Mouse (Mus musculus): ENCODE measurements around the gene 1700037C18Rik. TPM values are rescaled to one million over a fixed set of nuclear protein-coding genes. Genes with fewer than 3 reads are reported as not detected.
"Not testable (repeated sequence)": the region's sequence is repeated elsewhere in the genome, so short reads cannot be mapped to it uniquely, and the experiment has no call there.

Gene 1700037C18Rik
- polyA plus RNA-seq, 1 experiment from 2014 or later, result 6.8 TPM

DNA sequence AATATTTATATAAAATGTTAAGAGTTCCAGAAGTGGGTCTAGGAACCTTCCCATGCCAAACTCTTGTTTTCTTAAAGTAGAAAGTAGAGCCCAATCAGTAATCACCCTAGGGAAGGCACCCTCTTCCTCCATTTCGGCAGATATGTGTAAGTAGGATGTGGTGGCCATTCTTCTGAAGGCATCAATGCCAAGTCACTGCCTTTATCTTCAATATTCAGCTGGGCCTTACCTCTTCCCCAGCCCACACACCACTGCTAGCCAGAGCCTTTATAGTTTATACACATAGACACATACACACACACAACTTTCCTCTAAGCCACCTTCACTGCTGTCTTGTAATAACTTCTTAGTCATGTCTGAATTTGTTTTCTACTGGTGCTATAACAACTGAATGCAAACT is 52.7 kb downstream of the 1700037C18Rik start:
- 76% methylated on average over 1 of the region's 1 CpGs for WGBS
- H3K36me3 ChIP-seq (replicated peaks), result peaks cover 5% of the 10 kb centered on the region
- H3K4me3 ChIP-seq, result no peak overlapping the region
- H3K27me3 ChIP-seq (replicated peaks; ENCODE audit: low read depth, poor library complexity, severe bottlenecking), result no peaks in the 10 kb centered on the region
- no peak overlapping the region for H3K27ac ChIP-seq (replicated peaks)
- no peak for DNase-seq (ENCODE audit: low spot score)
- H3K4me1 ChIP-seq, result no peaks in the 10 kb centered on the region
- no peaks in the 10 kb centered on the region for H3K9me3 ChIP-seq

DNA sequence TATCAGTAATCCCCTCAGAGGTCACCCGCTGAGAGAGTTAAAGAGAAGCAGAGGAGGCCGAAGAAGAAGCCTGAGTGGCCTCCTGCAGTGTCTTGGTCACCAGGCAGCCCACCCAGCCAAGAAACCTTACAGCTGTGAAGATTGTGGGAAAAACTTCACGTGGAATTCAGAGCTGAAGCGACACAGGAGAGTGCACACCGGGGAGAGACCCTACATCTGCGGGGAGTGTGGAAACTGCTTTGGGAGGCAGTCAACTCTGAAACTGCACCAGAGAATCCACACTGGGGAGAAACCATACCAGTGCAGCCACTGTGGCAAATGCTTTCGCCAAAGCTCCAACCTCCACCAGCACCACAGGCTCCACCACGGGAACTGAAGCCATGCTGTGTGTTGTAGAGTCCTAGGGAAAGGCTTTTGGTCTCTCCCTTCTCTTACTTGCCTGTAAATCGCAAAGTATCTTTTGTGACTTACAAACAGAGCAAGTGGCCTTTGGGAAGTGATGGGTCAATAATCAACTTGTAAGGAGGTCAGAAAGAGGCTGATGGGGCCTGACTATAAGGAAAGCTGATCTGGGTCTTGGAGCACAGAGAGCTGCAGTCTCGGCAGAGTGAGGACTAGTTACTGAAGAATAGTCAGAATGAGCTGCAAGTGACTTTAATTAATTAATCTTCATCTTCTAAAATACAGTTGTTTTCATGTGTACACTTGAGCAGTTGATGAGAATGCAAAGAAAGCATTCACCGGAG is 53.9 kb downstream of the 1700037C18Rik start:
- H3K4me3 ChIP-seq, result no peak overlapping the region
- H3K36me3 ChIP-seq (replicated peaks), result no peaks in the 10 kb centered on the region
- H3K9me3 ChIP-seq, result no peaks in the 10 kb centered on the region
- 62% methylated on average over 11 of the region's 11 CpGs for WGBS
- no peaks in the 10 kb centered on the region for H3K27me3 ChIP-seq (replicated peaks; ENCODE audit: low read depth, poor library complexity, severe bottlenecking)
- DNase-seq (ENCODE audit: low spot score), result no peak
- H3K4me1 ChIP-seq, result no peaks in the 10 kb centered on the region
- no peak overlapping the region for H3K27ac ChIP-seq (replicated peaks)

DNA sequence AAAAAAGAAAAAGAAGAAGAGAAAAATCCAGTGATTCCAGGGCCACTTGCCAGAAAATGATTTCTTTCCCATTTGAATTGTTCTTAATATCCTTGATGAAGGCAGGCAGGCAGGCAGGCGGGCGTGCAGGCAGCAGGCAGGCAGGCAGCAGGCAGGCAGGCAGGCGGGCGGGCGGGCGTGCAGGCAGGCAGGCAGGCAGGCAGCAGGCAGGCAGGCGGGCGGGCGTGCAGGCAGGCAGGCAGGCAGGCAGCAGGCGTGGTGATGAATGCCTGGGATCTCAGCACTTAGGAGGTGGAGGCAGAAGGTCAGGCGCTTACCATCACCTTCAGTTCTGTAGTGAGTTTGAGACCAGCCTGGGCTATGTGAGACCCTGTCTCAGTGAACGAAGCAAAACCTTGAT is 55.9 kb downstream of the 1700037C18Rik start:
- Histone ChIP-seq H3K27me3 (replicated peaks; ENCODE audit: low read depth, poor library complexity, severe bottlenecking) (no peaks in the 10 kb centered on the region), H3K4me3 (no peak overlapping the region), H3K27ac (replicated peaks) (no peak overlapping the region), H3K4me1 (peaks cover 4% of the 10 kb centered on the region), H3K9me3 (no peaks in the 10 kb centered on the region), H3K36me3 (replicated peaks) (no peaks in the 10 kb centered on the region)
- 35% methylated on average over 12 of the region's 12 CpGs for WGBS
- peak; percentile 57 for DNase-seq (ENCODE audit: low spot score)

GRCm38 (mm10) chr16:3851301-3851700 is 57.2 kb downstream of the 1700037C18Rik start:
- 90% methylated on average over 13 of the region's 13 CpGs for WGBS
- H3K27ac ChIP-seq (replicated peaks); H3K36me3 ChIP-seq (replicated peaks); H3K4me3 ChIP-seq; DNase-seq (ENCODE audit: low spot score); H3K9me3 ChIP-seq; H3K27me3 ChIP-seq (replicated peaks; ENCODE audit: low read depth, poor library complexity, severe bottlenecking); H3K4me1 ChIP-seq: not testable (repeated sequence)

GRCm38 (mm10) chr16:3848416-3848815 is 60.1 kb downstream of the 1700037C18Rik start:
- H3K9me3 ChIP-seq, result no peaks in the 10 kb centered on the region
- H3K36me3 ChIP-seq (replicated peaks), result no peaks in the 10 kb centered on the region
- no peak overlapping the region for H3K4me3 ChIP-seq
- WGBS, result 74% methylated on average over 3 of the region's 3 CpGs
- peaks cover 10% of the 10 kb centered on the region for H3K4me1 ChIP-seq
- no peaks in the 10 kb centered on the region for H3K27me3 ChIP-seq (replicated peaks; ENCODE audit: low read depth, poor library complexity, severe bottlenecking)
- no peak overlapping the region for H3K27ac ChIP-seq (replicated peaks)
- DNase-seq (ENCODE audit: low spot score), result no peak

DNA sequence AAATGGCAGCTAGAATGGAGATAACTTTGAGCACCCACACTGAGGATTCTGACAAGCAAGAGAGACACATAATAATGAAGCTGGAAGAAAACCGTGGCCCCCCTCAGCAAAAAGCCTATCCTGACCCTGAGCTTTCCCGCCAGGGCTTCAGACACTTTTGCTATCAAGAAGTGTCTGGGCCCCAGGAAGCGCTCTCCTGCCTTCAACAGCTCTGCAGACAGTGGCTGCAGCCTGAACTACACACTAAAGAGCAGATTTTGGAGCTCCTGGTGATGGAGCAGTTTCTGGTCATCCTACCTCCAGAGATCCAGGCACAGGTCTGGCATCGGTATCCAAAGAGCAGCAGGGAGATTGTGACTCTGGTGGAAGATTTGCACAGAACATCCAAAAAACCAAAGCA is 60.6 kb downstream of the 1700037C18Rik start:
- H3K27ac ChIP-seq (replicated peaks), result no peak overlapping the region
- peak overlapping the region; percentile 76 for H3K4me3 ChIP-seq
- 63% methylated on average over 4 of the region's 4 CpGs for WGBS
- peaks cover 10% of the 10 kb centered on the region for H3K4me1 ChIP-seq
- DNase-seq (ENCODE audit: low spot score), result no peak
- H3K36me3 ChIP-seq (replicated peaks), result no peaks in the 10 kb centered on the region
- H3K27me3 ChIP-seq (replicated peaks; ENCODE audit: low read depth, poor library complexity, severe bottlenecking), result no peaks in the 10 kb centered on the region
- no peaks in the 10 kb centered on the region for H3K9me3 ChIP-seq

- H3K27ac ChIP-seq (replicated peaks), result peak within 1 kb of the TSS; percentile 75
- H3K4me1 ChIP-seq, result peaks cover 10% of the 10 kb centered on the region
- H3K36me3 ChIP-seq (replicated peaks), result no peaks in the 10 kb centered on the region
- H3K9me3 ChIP-seq, result no peaks in the 10 kb centered on the region
- DNase-seq (ENCODE audit: low spot score), result peak; percentile 92
- H3K4me3 ChIP-seq, result peak within 1 kb of the TSS; percentile 76
- WGBS, result 4% methylated on average over 38 of the region's 38 CpGs
- no peaks in the 10 kb centered on the region for H3K27me3 ChIP-seq (replicated peaks; ENCODE audit: low read depth, poor library complexity, severe bottlenecking)
Observed at GRCm38 (mm10) chr16:3846711-3847518, 61.6 kb downstream of the 1700037C18Rik start, which contains the start of gene Zfp174. Zfp174 (plus strand) TSS chr16:3847268.

Small RNA genes within 50 kb of the gene (microRNA-seq; reads per million reads assigned to microRNA genes)
- gene Gm23493, result not detected

Other genes starting within 250 kb of the 1700037C18Rik start
- gene Mefv, start 190.6 kb downstream of the 1700037C18Rik start, polyA plus RNA-seq (2016; fragmentation: Nextera tagmentation; extraction: Ambion mirVana), result not detected in 2 replicates
- gene Zfp263, start 164.6 kb downstream of the 1700037C18Rik start, polyA plus RNA-seq (2016; fragmentation: Nextera tagmentation; extraction: Ambion mirVana), result 51.3 and 53.3 TPM in 2 replicates
- gene Olfr15, start 77.8 kb downstream of the 1700037C18Rik start, polyA plus RNA-seq (2016; fragmentation: Nextera tagmentation; extraction: Ambion mirVana), result 0.31 TPM in 1 of 2 replicates, not detected in the other
- 0.82 and 1.1 TPM in 2 replicates for gene Zfp174, start 61.4 kb downstream of the 1700037C18Rik start, polyA plus RNA-seq (2016; fragmentation: Nextera tagmentation; extraction: Ambion mirVana)
- 54.4 and 56.4 TPM in 2 replicates for gene Naa60, start 36.3 kb downstream of the 1700037C18Rik start, polyA plus RNA-seq (2016; fragmentation: Nextera tagmentation; extraction: Ambion mirVana)
- gene Zfp597, start 24.1 kb downstream of the 1700037C18Rik start, polyA plus RNA-seq (2016; fragmentation: Nextera tagmentation; extraction: Ambion mirVana), result 4.5 and 5.5 TPM in 2 replicates
- gene Gm20695, start 24.0 kb downstream of the 1700037C18Rik start, polyA plus RNA-seq (2016; fragmentation: Nextera tagmentation; extraction: Ambion mirVana), result 1.4 and 2.6 TPM in 2 replicates
- 22.5 and 24.7 TPM in 2 replicates for gene Cluap1, start 112 bp upstream of the 1700037C18Rik start, polyA plus RNA-seq (2016; fragmentation: Nextera tagmentation; extraction: Ambion mirVana)
- gene Nlrc3, start 67.9 kb upstream of the 1700037C18Rik start, polyA plus RNA-seq (2016; fragmentation: Nextera tagmentation; extraction: Ambion mirVana), result 0.97 and 1.0 TPM in 2 replicates
- gene Slx4, start 95.1 kb upstream of the 1700037C18Rik start, polyA plus RNA-seq (2016; fragmentation: Nextera tagmentation; extraction: Ambion mirVana), result 26.4 and 28.0 TPM in 2 replicates
- 6.5 and 8.6 TPM in 2 replicates for gene Dnase1, start 128.3 kb upstream of the 1700037C18Rik start, polyA plus RNA-seq (2016; fragmentation: Nextera tagmentation; extraction: Ambion mirVana)
- 99.1 and 104 TPM in 2 replicates for gene Trap1, start 169.1 kb upstream of the 1700037C18Rik start, polyA plus RNA-seq (2016; fragmentation: Nextera tagmentation; extraction: Ambion mirVana)

Measured in embryonic facial prominence, embryonic 10.5 days (tissue).